Mouse (Mus musculus) embryonic fibroblast, embryonic 13.5 days (primary cell): ENCODE measurements around the gene Nkain2.

Experiments
- CTCF ChIP-seq: IDR thresholded peaks from 2 replicates; pipeline ENCODE4 v1.5.1; 2011; ENCODE audit warnings: mild to moderate bottlenecking, control low read depth, low read length, moderate library complexity, borderline replicate concordance; ENCODE audit not compliant: insufficient read depth
- POLR2A ChIP-seq: IDR thresholded peaks from 2 replicates; pipeline ENCODE4 v1.6.1; 2011; ENCODE audit warnings: low read depth, mild to moderate bottlenecking, control low read depth, low read length, moderate library complexity

- TF ChIP-seq POLR2A = no peak
- no peak for TF ChIP-seq CTCF
These were observed 354.2 kb downstream of the Nkain2 start for GRCm38 (mm10) chr10:32536057-32536456.
